ENCODE assay signal across 24 mouse cellular contexts in genomic region chr13:25524094-25524493, GRCm38 (mm10).
DNase-seq lines count a peak whose midpoint lies in the region; ATAC-seq lines count a peak whose summit lies in the region.
"Had no signal": no experiment of that assay in that cellular context is flagged by ENCODE, and none has a peak within 500 bp of the region (broad histone marks: within the 10 kb centered on the region; RNA-seq: fewer than 3 reads in every experiment).

No protein-coding gene starts in this region.

- ATAC-seq in embryonic facial prominence, embryonic 11.5 days (replicated peaks; ENCODE audit: insufficient number of reproducible peaks, low FRiP score, low TSS enrichment, low read depth), result no peak
- peak; percentile 73; the same call in 1 of the 2 replicates for ATAC-seq in midbrain, embryonic 13.5 days
- ATAC-seq in forebrain, embryonic 12.5 days (ENCODE audit: low FRiP score), result peak; percentile 69
- peak; percentile 53; the same call in 1 of the 2 replicates for ATAC-seq in intestine, embryonic 16.5 days
- ATAC-seq: CD4-positive, CD25-positive, alpha-beta regulatory T cell, adult 4 months; lung, postnatal 0 days had no signal

- DNase-seq in embryonic facial prominence, embryonic 11.5 days (ENCODE audit: low spot score), result peak; percentile 5
- no peak for DNase-seq in embryonic facial prominence, embryonic 10.5 days (ENCODE audit: low spot score)
- DNase-seq in midbrain, embryonic 10.5 days (ENCODE audit: low spot score), result no peak
- no peak for DNase-seq in adipocyte (ENCODE audit: low spot score)
- no peak for DNase-seq in urinary bladder, postnatal 14 days (ENCODE audit: low spot score)
- DNase-seq: adrenal gland, postnatal 36 days; cerebellum, adult 11 months; cerebellum, postnatal 10 days; gastrocnemius, postnatal 25 days; heart, adult 18-20 months; heart, postnatal 10 days; kidney, postnatal 25 days; thymus, postnatal 14 days had no signal

- H3K27ac ChIP-seq in embryonic facial prominence, embryonic 11.5 days (replicated peaks; ENCODE audit: low read depth, low read length), result no peak overlapping the region
- no peak overlapping the region for H3K27ac ChIP-seq in embryonic facial prominence, embryonic 10.5 days (replicated peaks)
- no peak overlapping the region for H3K27ac ChIP-seq in midbrain, embryonic 13.5 days
- no peak overlapping the region for H3K27ac ChIP-seq in midbrain, embryonic 10.5 days (replicated peaks)
- H3K27ac ChIP-seq in forebrain, embryonic 12.5 days, result no peak overlapping the region
- H3K27ac ChIP-seq in intestine, embryonic 16.5 days (ENCODE audit: low read length), result no peak overlapping the region
- H3K27ac ChIP-seq: hindbrain, embryonic 13.5 days; layer of hippocampus, adult 2 months; macrophage; neural tube, embryonic 13.5 days had no signal

- 56% methylated on average over 3 of the region's 3 CpGs for whole genome bisulfite sequencing in embryonic facial prominence, embryonic 11.5 days
- WGBS in embryonic facial prominence, embryonic 10.5 days, result 50% methylated on average over 3 of the region's 3 CpGs
- WGBS in midbrain, embryonic 13.5 days, result 35% methylated on average over 3 of the region's 3 CpGs
- WGBS in midbrain, embryonic 10.5 days, result 42% methylated on average over 3 of the region's 3 CpGs
- WGBS in forebrain, embryonic 12.5 days, result 23% methylated on average over 3 of the region's 3 CpGs
- WGBS in intestine, embryonic 16.5 days, result 33% methylated on average over 3 of the region's 3 CpGs

- no peaks in the 10 kb centered on the region for H3K36me3 ChIP-seq in embryonic facial prominence, embryonic 11.5 days (replicated peaks; ENCODE audit: control insufficient read depth, insufficient read depth, low read depth, low read length)
- H3K36me3 ChIP-seq in embryonic facial prominence, embryonic 10.5 days (replicated peaks), result no peaks in the 10 kb centered on the region
- no peaks in the 10 kb centered on the region for H3K36me3 ChIP-seq in midbrain, embryonic 13.5 days
- H3K36me3 ChIP-seq in midbrain, embryonic 10.5 days, result no peaks in the 10 kb centered on the region
- H3K36me3 ChIP-seq in forebrain, embryonic 12.5 days (replicated peaks), result no peaks in the 10 kb centered on the region
- no peaks in the 10 kb centered on the region for H3K36me3 ChIP-seq in intestine, embryonic 16.5 days (ENCODE audit: control insufficient read depth, insufficient read depth, low read length)
- H3K36me3 ChIP-seq: heart, embryonic 12.5 days; hindbrain, embryonic 13.5 days; neural tube, embryonic 13.5 days had no signal

- no peaks in the 10 kb centered on the region for H3K27me3 ChIP-seq in embryonic facial prominence, embryonic 11.5 days (ENCODE audit: control insufficient read depth, insufficient read depth, low read length)
- H3K27me3 ChIP-seq in embryonic facial prominence, embryonic 10.5 days (replicated peaks; ENCODE audit: low read depth, poor library complexity, severe bottlenecking), result no peaks in the 10 kb centered on the region
- H3K27me3 ChIP-seq in midbrain, embryonic 13.5 days, result no peaks in the 10 kb centered on the region
- H3K27me3 ChIP-seq in midbrain, embryonic 10.5 days (ENCODE audit: low read depth, poor library complexity, severe bottlenecking), result no peaks in the 10 kb centered on the region
- H3K27me3 ChIP-seq in forebrain, embryonic 12.5 days, result no peaks in the 10 kb centered on the region
- H3K27me3 ChIP-seq in intestine, embryonic 16.5 days (replicated peaks; ENCODE audit: control insufficient read depth, insufficient read depth, low read length), result no peaks in the 10 kb centered on the region
- H3K27me3 ChIP-seq: heart, embryonic 12.5 days; hindbrain, embryonic 13.5 days; neural tube, embryonic 13.5 days had no signal

- no peak overlapping the region for H3K4me3 ChIP-seq in embryonic facial prominence, embryonic 11.5 days (ENCODE audit: low read depth, low read length)
- no peak overlapping the region for H3K4me3 ChIP-seq in embryonic facial prominence, embryonic 10.5 days
- no peak overlapping the region for H3K4me3 ChIP-seq in midbrain, embryonic 13.5 days (replicated peaks)
- no peak overlapping the region for H3K4me3 ChIP-seq in midbrain, embryonic 10.5 days
- H3K4me3 ChIP-seq in forebrain, embryonic 12.5 days (replicated peaks), result no peak overlapping the region
- H3K4me3 ChIP-seq in intestine, embryonic 16.5 days (ENCODE audit: low read length), result no peak overlapping the region
- H3K4me3 ChIP-seq: heart, embryonic 12.5 days; hindbrain, embryonic 13.5 days; layer of hippocampus, adult 2 months; myocyte; neural tube, embryonic 13.5 days had no signal

- H3K9ac ChIP-seq in embryonic facial prominence, embryonic 11.5 days (replicated peaks; ENCODE audit: low read length), result no peak overlapping the region
- H3K9ac ChIP-seq in midbrain, embryonic 13.5 days (replicated peaks), result no peak overlapping the region
- no peak overlapping the region for H3K9ac ChIP-seq in forebrain, embryonic 12.5 days
- no peak overlapping the region for H3K9ac ChIP-seq in intestine, embryonic 16.5 days (ENCODE audit: low read depth, low read length)
- H3K9ac ChIP-seq: heart, embryonic 12.5 days; hindbrain, embryonic 13.5 days; neural tube, embryonic 13.5 days had no signal

- H3K4me2 ChIP-seq in embryonic facial prominence, embryonic 11.5 days (ENCODE audit: low read depth, low read length), result no peak overlapping the region
- H3K4me2 ChIP-seq in midbrain, embryonic 13.5 days (replicated peaks), result no peak overlapping the region
- no peak overlapping the region for H3K4me2 ChIP-seq in forebrain, embryonic 12.5 days
- H3K4me2 ChIP-seq in intestine, embryonic 16.5 days (ENCODE audit: low read depth, low read length), result no peak overlapping the region
- H3K4me2 ChIP-seq: heart, embryonic 12.5 days; hindbrain, embryonic 13.5 days; neural tube, embryonic 13.5 days had no signal

- no peaks in the 10 kb centered on the region for H3K4me1 ChIP-seq in embryonic facial prominence, embryonic 11.5 days (ENCODE audit: control insufficient read depth, insufficient read depth, low read length)
- H3K4me1 ChIP-seq in embryonic facial prominence, embryonic 10.5 days, result no peaks in the 10 kb centered on the region
- H3K4me1 ChIP-seq in midbrain, embryonic 13.5 days (replicated peaks), result peaks cover 4% of the 10 kb centered on the region; the same call in 1 of the 2 replicates
- H3K4me1 ChIP-seq in midbrain, embryonic 10.5 days, result peaks cover 5% of the 10 kb centered on the region; the same call in 1 of the 2 replicates
- no peaks in the 10 kb centered on the region for H3K4me1 ChIP-seq in forebrain, embryonic 12.5 days
- H3K4me1 ChIP-seq in intestine, embryonic 16.5 days (ENCODE audit: control insufficient read depth, insufficient read depth, low read length), result no peaks in the 10 kb centered on the region
- H3K4me1 ChIP-seq: heart, embryonic 12.5 days; hindbrain, embryonic 13.5 days; neural tube, embryonic 13.5 days had no signal

- no peaks in the 10 kb centered on the region for H3K9me3 ChIP-seq in embryonic facial prominence, embryonic 11.5 days (replicated peaks; ENCODE audit: control insufficient read depth, low read length)
- peaks cover 4% of the 10 kb centered on the region; the same call in 1 of the 2 replicates for H3K9me3 ChIP-seq in embryonic facial prominence, embryonic 10.5 days
- no peaks in the 10 kb centered on the region for H3K9me3 ChIP-seq in midbrain, embryonic 13.5 days
- H3K9me3 ChIP-seq in midbrain, embryonic 10.5 days (replicated peaks), result peaks cover 8% of the 10 kb centered on the region; the same call in 1 of the 2 replicates
- H3K9me3 ChIP-seq in forebrain, embryonic 12.5 days, result no peaks in the 10 kb centered on the region
- no peaks in the 10 kb centered on the region for H3K9me3 ChIP-seq in intestine, embryonic 16.5 days (ENCODE audit: control insufficient read depth, low read length)
- H3K9me3 ChIP-seq: hindbrain, embryonic 13.5 days; neural tube, embryonic 13.5 days had no signal
